Mouse (Mus musculus) R1 (cell line): ENCODE measurements around the gene Gtdc1.
A peak's percentile ranks its signal among the peaks of the same experiment; 100 is the strongest.

Experiments
- DNase-seq: peaks from one replicate; pipeline ENCODE4 v3.0.0-alpha.2; 2018; ENCODE audit warnings: low read depth, low spot score

The Gtdc1 gene

DNA sequence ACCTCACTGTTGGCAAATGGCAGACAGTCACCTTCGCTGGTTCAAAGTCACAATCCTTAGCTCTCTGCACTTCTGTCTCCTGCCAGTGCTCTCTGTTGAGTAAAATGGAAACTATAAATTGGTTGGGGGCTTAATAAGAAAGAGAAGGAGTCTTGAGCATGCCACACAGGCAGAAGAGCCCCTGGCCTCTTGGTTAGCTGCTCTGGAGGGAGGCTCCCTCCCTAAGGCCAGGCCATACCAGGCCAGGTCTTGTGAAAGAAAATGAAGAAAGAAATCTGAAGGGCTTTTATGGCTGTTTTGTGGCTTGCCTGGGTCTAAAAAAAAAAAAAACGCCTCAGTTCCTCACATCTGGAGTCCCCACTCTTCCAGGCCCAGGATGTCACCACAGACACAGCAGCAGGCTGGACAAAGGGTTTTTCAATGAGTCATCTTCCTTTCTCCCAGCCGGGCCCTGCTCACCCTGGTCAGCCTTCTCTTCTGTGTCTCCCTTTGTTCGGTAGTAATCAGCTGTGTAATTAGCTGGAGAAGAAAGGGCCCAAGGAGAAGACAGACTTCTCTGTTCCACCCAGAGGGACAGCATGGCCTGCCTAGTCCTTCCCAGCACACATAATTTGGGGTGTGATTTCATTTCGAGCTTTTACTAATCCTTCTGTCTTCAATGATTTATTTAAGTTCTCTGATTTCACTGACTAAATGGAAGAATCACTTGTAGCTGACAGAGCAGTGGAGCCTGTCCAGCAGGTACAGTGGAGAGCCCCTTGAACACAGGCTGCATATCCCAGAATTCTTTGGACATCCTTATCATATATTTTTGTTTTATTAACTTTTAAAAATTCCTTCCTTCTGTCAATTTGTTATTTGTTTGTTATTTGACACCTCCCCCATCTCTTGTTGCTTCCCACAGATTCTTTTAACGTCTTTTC lies 401.1 kb downstream of the Gtdc1 start:
- peak; percentile 37 for DNase-seq

- DNase-seq = peak; percentile 81
These were observed 402.1 kb downstream of the Gtdc1 start for GRCm38 (mm10) chr2:44525187-44525919.

DNA sequence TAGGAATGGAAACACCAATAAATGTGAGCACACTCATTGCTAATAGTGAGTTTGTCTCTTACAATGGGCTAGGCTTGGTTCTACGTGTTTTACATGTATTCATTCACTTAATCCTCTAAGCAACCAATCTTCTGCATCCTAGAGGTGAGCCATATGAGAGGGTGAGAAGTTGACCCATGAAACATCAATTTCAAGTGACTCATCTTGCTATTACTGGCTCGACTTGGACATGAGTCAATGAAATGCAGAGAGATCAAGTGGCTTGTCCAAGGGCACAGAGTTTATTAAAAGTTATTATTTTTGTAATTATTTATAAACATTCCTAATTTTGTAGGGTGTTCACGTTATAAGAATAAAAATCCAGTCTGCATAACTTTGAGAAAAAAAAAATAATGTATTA lies 408.2 kb downstream of the Gtdc1 start:
- DNase-seq = no peak

DNA sequence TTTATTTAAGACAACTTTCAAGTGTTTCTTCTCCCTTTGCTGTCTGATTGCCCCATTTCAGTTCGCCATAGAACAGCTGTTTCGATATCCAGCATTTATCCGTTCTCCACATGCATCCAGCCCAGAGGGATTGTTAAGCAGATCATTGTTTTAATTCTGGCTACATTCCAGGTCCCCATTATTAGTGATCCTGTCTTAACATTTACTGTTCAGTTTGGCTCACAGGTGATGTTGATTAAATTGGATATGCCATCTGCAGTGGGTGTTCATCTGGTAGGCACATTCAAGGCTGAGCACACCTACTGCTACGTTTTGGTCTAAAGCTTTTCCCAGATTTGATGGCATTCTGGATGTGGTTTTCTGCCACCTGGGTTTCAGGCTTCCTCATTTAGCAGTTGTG lies 409.4 kb downstream of the Gtdc1 start:
- DNase-seq = no peak
